Mouse (Mus musculus) G1E (cell line): ENCODE measurements around the gene Gimap7. TPM values are rescaled to one million over a fixed set of nuclear protein-coding genes. Genes with fewer than 3 reads are reported as not detected.

Source experiments
- ATAC-seq: 2 replicates; pipeline ENCODE4 v1.8.0; 2016; ENCODE audit warnings: mild to moderate bottlenecking; ENCODE audit not compliant: insufficient number of reproducible peaks, poor library complexity, low FRiP score, severe bottlenecking; ENCODE audit errors: extremely low read depth
- DNase-seq: peaks from one replicate; pipeline ENCODE4 v3.0.0; 2012; ENCODE audit warnings: low spot score
- H3K27me3 ChIP-seq: 2 replicates; pipeline ENCODE4 v1.6.1; 2012; ENCODE audit warnings: mild to moderate bottlenecking, low read length, inconsistent platforms; ENCODE audit not compliant: insufficient read depth
- H3K36me3 ChIP-seq: replicated peaks from 2 replicates; pipeline ENCODE3; 2012; ENCODE audit warnings: mild to moderate bottlenecking, inconsistent platforms
- H3K4me1 ChIP-seq: 2 replicates; pipeline ENCODE4 v1.6.1; 2012; ENCODE audit warnings: low read depth, low read length, inconsistent platforms, mixed read lengths; ENCODE audit not compliant: insufficient read depth
- H3K4me3 ChIP-seq: 2 replicates; pipeline ENCODE4 v1.5.1; 2012; ENCODE audit warnings: low read depth, mild to moderate bottlenecking, inconsistent platforms, low read length, moderate library complexity, mixed read lengths
- H3K9me3 ChIP-seq: replicated peaks from 2 replicates; pipeline ENCODE4 v1.6.1; 2012; ENCODE audit warnings: inconsistent platforms
- CTCF ChIP-seq: IDR thresholded peaks from 2 replicates; pipeline ENCODE4 v1.5.1; 2012; ENCODE audit warnings: low read depth, low read length, inconsistent platforms, mixed read lengths
- GATA1 ChIP-seq: IDR thresholded peaks from 2 replicates; pipeline ENCODE4 v1.6.1; 2012; ENCODE audit warnings: borderline replicate concordance, low read length, inconsistent platforms, mixed read lengths
- GATA2 ChIP-seq: IDR thresholded peaks from 2 replicates; pipeline ENCODE4 v1.6.1; 2012; ENCODE audit warnings: low read depth, low read length, inconsistent platforms, borderline replicate concordance
- POLR2AphosphoS5 ChIP-seq: IDR thresholded peaks from 2 replicates; pipeline ENCODE4 v1.6.1; 2012; ENCODE audit warnings: low read depth, low read length, inconsistent platforms; ENCODE audit not compliant: insufficient replicate concordance
- TAL1 ChIP-seq: conservative IDR thresholded peaks from 2 replicates; pipeline ENCODE4 v1.6.1; 2012; ENCODE audit warnings: low read depth, low read length, inconsistent platforms, mixed read lengths
- polyA plus RNA-seq: library from polyadenylated mRNA; stranded (reverse); fragments of >175 nt; gene quantifications from 2 replicates; pipeline ENCODE4 v1.2.3, GENCODE M21; 2012
- total RNA-seq, 2 experiments: library from RNA; stranded (forward) in 1 of 2; stranded (reverse) in 1 of 2; fragments of 200-1000 nt in 1 of 2; fragments of >200 nt in 1 of 2; fragmentation: Nextera tagmentation in 1 of 2; gene quantifications; 2 replicates each; pipeline ENCODE4 v1.2.3; 2014 to 2017

Gimap7 gene
- total and polyA plus RNA-seq, 3 experiments = 0.22 TPM; not detected in 2

DNA sequence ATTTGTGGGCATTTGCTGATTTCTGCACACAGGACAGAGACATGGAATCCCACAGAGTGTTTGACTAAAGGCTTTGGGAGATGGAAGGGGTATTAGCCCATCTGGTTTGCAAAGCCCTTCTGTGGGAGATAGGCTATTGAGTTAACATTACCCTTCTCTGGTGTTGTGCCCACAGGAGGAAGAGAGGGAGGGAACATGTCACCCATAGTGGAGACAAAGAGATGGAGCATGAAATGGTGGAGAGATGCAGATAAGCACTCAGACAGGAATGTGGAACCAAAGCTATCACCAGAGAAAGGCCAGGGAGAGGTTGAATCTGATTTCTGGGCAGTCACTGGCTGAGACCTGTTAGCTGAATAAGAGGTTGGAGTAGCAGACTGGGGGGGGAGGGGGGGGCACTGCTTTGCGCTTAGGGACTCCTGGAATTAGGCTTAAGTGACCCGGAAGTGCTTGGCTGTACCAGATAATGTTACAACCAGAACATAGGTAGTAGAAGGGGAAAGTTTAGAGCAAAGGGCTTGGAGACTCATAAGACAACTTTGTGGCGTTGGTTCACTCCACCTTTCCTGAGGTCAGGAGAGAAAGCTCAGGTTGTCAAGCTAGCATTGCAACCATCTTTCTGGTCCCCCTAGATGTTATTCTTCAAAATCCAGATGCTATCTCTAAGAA is 22.2 kb downstream of the Gimap7 start:
- ATAC-seq (no peak), DNase-seq (no peak)
- TF ChIP-seq POLR2AphosphoS5 (no peak), GATA2 (no peak), TAL1 (no peak), GATA1 (no peak), CTCF (no peak)
- Histone ChIP-seq H3K4me3 (no peak overlapping the region), H3K27me3 (peaks cover 11% of the 10 kb centered on the region; the same call in 1 of the 2 replicates), H3K9me3 (no peaks in the 10 kb centered on the region), H3K36me3 (no peaks in the 10 kb centered on the region), H3K4me1 (no peaks in the 10 kb centered on the region)

GRCm38 (mm10) chr6:48741273-48741672 is 22.9 kb downstream of the Gimap7 start:
- Histone ChIP-seq H3K36me3 (no peaks in the 10 kb centered on the region), H3K4me1 (no peaks in the 10 kb centered on the region), H3K27me3 (peaks cover 14% of the 10 kb centered on the region; the same call in 1 of the 2 replicates), H3K9me3 (no peaks in the 10 kb centered on the region), H3K4me3 (no peak overlapping the region)
- ATAC-seq (no peak), DNase-seq (no peak)
- TF ChIP-seq TAL1 (no peak), GATA1 (no peak)

- no peaks in the 10 kb centered on the region for H3K4me1 ChIP-seq
- DNase-seq = no peak
- no peaks in the 10 kb centered on the region for H3K36me3 ChIP-seq
- no peaks in the 10 kb centered on the region for H3K9me3 ChIP-seq
- peaks cover 14% of the 10 kb centered on the region; the same call in 1 of the 2 replicates for H3K27me3 ChIP-seq
- no peak for TF ChIP-seq CTCF
- no peak for TF ChIP-seq GATA2
- TF ChIP-seq GATA1 = no peak
- TF ChIP-seq TAL1 = no peak
- TF ChIP-seq POLR2AphosphoS5 = no peak
- no peak for ATAC-seq
- no peak overlapping the region for H3K4me3 ChIP-seq
Observed at GRCm38 (mm10) chr6:48741711-48742206, 23.3 kb downstream of the Gimap7 start.

- H3K9me3 ChIP-seq = no peaks in the 10 kb centered on the region
- H3K36me3 ChIP-seq = no peaks in the 10 kb centered on the region
- ATAC-seq = no peak
- H3K27me3 ChIP-seq = peaks cover 12% of the 10 kb centered on the region; the same call in 1 of the 2 replicates
- TF ChIP-seq GATA1 (no peak), CTCF (no peak), GATA2 (no peak), POLR2AphosphoS5 (no peak), TAL1 (no peak)
- no peak overlapping the region for H3K4me3 ChIP-seq
- H3K4me1 ChIP-seq = no peaks in the 10 kb centered on the region
- DNase-seq = no peak
Observed at GRCm38 (mm10) chr6:48742422-48743351, 24.3 kb downstream of the Gimap7 start.

DNA sequence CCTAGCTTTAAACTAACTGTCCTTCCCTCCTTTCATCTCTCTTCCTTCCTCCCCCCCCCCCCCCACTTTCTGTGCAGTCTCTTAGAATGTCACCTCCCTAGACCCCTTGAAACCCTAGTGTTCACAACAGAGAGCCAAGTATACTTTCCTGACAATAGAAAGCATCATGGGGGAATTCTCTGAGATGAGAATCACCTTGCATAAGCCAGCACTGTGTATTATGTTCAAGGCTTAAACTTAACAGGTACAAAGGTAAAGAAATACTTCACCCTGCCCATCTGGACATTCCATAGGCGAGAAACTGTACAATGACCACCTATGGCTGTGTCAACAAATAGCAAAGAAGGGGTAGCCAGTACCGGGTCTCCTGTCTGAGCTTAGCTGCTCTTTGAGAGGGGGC is 27.1 kb downstream of the Gimap7 start:
- Histone ChIP-seq H3K27me3 (peaks cover 11% of the 10 kb centered on the region; the same call in 1 of the 2 replicates), H3K4me3 (no peak overlapping the region), H3K4me1 (no peaks in the 10 kb centered on the region), H3K36me3 (no peaks in the 10 kb centered on the region), H3K9me3 (no peaks in the 10 kb centered on the region)
- no peak for ATAC-seq
- DNase-seq = no peak
- TF ChIP-seq TAL1 = no peak
- TF ChIP-seq CTCF = no peak
- no peak for TF ChIP-seq GATA1
- TF ChIP-seq POLR2AphosphoS5 = no peak
- no peak for TF ChIP-seq GATA2
